Mouse (Mus musculus): ENCODE data around the gene Cacnb4. TPM values are rescaled to one million over a fixed set of nuclear protein-coding genes. Genes with fewer than 3 reads are reported as not detected.

Cacnb4 gene
- polyA plus RNA-seq, 1 experiment from 2014 or later, result 18.0 TPM

- Histone ChIP-seq H3K4me1 (ENCODE audit: control insufficient read depth, insufficient read depth, low read length) (no peaks in the 10 kb centered on the region), H3K27me3 (ENCODE audit: control insufficient read depth, insufficient read depth, low read length) (no peaks in the 10 kb centered on the region), H3K36me3 (ENCODE audit: control insufficient read depth, insufficient read depth, low read length) (no peaks in the 10 kb centered on the region), H3K9me3 (ENCODE audit: control insufficient read depth, low read length) (no peaks in the 10 kb centered on the region), H3K4me3 (replicated peaks; ENCODE audit: low read depth, low read length) (no peak overlapping the region), H3K4me2 (ENCODE audit: low read length) (no peak overlapping the region), H3K27ac (replicated peaks; ENCODE audit: low read depth, low read length) (no peak overlapping the region), H3K9ac (replicated peaks; ENCODE audit: low read length) (no peak overlapping the region)
- ATAC-seq (ENCODE audit: low FRiP score, low TSS enrichment) (no peak), DNase-seq (no peak)
- WGBS, result 31% methylated on average over 5 of the region's 5 CpGs
These were observed 234.5 kb downstream of the Cacnb4 start for GRCm38 (mm10) chr2:52442125-52442524.

- H3K27me3 ChIP-seq (ENCODE audit: control insufficient read depth, insufficient read depth, low read length), result no peaks in the 10 kb centered on the region
- no peak for DNase-seq
- H3K4me3 ChIP-seq (replicated peaks; ENCODE audit: low read depth, low read length), result no peak overlapping the region
- H3K4me1 ChIP-seq (ENCODE audit: control insufficient read depth, insufficient read depth, low read length), result no peaks in the 10 kb centered on the region
- H3K27ac ChIP-seq (replicated peaks; ENCODE audit: low read depth, low read length), result no peak overlapping the region
- 91% methylated on average over 4 of the region's 4 CpGs for WGBS
- peaks cover 3% of the 10 kb centered on the region; the same call in 1 of the 2 replicates for H3K36me3 ChIP-seq (ENCODE audit: control insufficient read depth, insufficient read depth, low read length)
- H3K4me2 ChIP-seq (ENCODE audit: low read length), result no peak overlapping the region
- H3K9ac ChIP-seq (replicated peaks; ENCODE audit: low read length), result no peak overlapping the region
- no peaks in the 10 kb centered on the region for H3K9me3 ChIP-seq (ENCODE audit: control insufficient read depth, low read length)
- ATAC-seq (ENCODE audit: low FRiP score, low TSS enrichment), result no peak
These were observed 236.1 kb downstream of the Cacnb4 start for GRCm38 (mm10) chr2:52440420-52441015.

- DNase-seq (no peak), ATAC-seq (ENCODE audit: low FRiP score, low TSS enrichment) (no peak)
- H3K27ac ChIP-seq (replicated peaks; ENCODE audit: low read depth, low read length), result no peak overlapping the region
- 89% methylated on average over 4 of the region's 4 CpGs for WGBS
- no peaks in the 10 kb centered on the region for H3K27me3 ChIP-seq (ENCODE audit: control insufficient read depth, insufficient read depth, low read length)
- H3K36me3 ChIP-seq (ENCODE audit: control insufficient read depth, insufficient read depth, low read length), result peaks cover 9% of the 10 kb centered on the region; the same call in 1 of the 2 replicates
- H3K4me2 ChIP-seq (ENCODE audit: low read length), result no peak overlapping the region
- no peaks in the 10 kb centered on the region for H3K9me3 ChIP-seq (ENCODE audit: control insufficient read depth, low read length)
- no peaks in the 10 kb centered on the region for H3K4me1 ChIP-seq (ENCODE audit: control insufficient read depth, insufficient read depth, low read length)
- no peak overlapping the region for H3K4me3 ChIP-seq (replicated peaks; ENCODE audit: low read depth, low read length)
- H3K9ac ChIP-seq (replicated peaks; ENCODE audit: low read length), result no peak overlapping the region
These were observed 238.2 kb downstream of the Cacnb4 start for GRCm38 (mm10) chr2:52438437-52438836.

GRCm38 (mm10) chr2:52438013-52438412 lies 238.6 kb downstream of the Cacnb4 start:
- Histone ChIP-seq H3K9me3 (ENCODE audit: control insufficient read depth, low read length) (no peaks in the 10 kb centered on the region), H3K27me3 (ENCODE audit: control insufficient read depth, insufficient read depth, low read length) (no peaks in the 10 kb centered on the region), H3K36me3 (ENCODE audit: control insufficient read depth, insufficient read depth, low read length) (peaks cover 9% of the 10 kb centered on the region; the same call in 1 of the 2 replicates), H3K4me2 (ENCODE audit: low read length) (no peak overlapping the region), H3K4me3 (replicated peaks; ENCODE audit: low read depth, low read length) (no peak overlapping the region), H3K4me1 (ENCODE audit: control insufficient read depth, insufficient read depth, low read length) (no peaks in the 10 kb centered on the region), H3K9ac (replicated peaks; ENCODE audit: low read length) (no peak overlapping the region), H3K27ac (replicated peaks; ENCODE audit: low read depth, low read length) (no peak overlapping the region)
- ATAC-seq (ENCODE audit: low FRiP score, low TSS enrichment) (no peak), DNase-seq (peak; percentile 32)
- 77% methylated on average over 6 of the region's 6 CpGs for WGBS

- Histone ChIP-seq H3K9me3 (ENCODE audit: control insufficient read depth, low read length) (no peaks in the 10 kb centered on the region), H3K9ac (replicated peaks; ENCODE audit: low read length) (no peak overlapping the region), H3K27ac (replicated peaks; ENCODE audit: low read depth, low read length) (no peak overlapping the region), H3K4me1 (ENCODE audit: control insufficient read depth, insufficient read depth, low read length) (no peaks in the 10 kb centered on the region), H3K36me3 (ENCODE audit: control insufficient read depth, insufficient read depth, low read length) (peaks cover 9% of the 10 kb centered on the region; the same call in 1 of the 2 replicates), H3K4me3 (replicated peaks; ENCODE audit: low read depth, low read length) (no peak overlapping the region), H3K27me3 (ENCODE audit: control insufficient read depth, insufficient read depth, low read length) (no peaks in the 10 kb centered on the region), H3K4me2 (ENCODE audit: low read length) (no peak overlapping the region)
- ATAC-seq (ENCODE audit: low FRiP score, low TSS enrichment) (no peak; the same call in 1 of the 2 replicates), DNase-seq (peak; percentile 19)
- WGBS, result 69% methylated on average over 14 of the region's 14 CpGs
These were observed 240.6 kb downstream of the Cacnb4 start for GRCm38 (mm10) chr2:52435919-52436632.

GRCm38 (mm10) chr2:52433365-52433764 lies 243.3 kb downstream of the Cacnb4 start:
- H3K4me3 ChIP-seq (replicated peaks; ENCODE audit: low read depth, low read length), result no peak overlapping the region
- H3K4me1 ChIP-seq (ENCODE audit: control insufficient read depth, insufficient read depth, low read length), result no peaks in the 10 kb centered on the region
- no peak overlapping the region for H3K4me2 ChIP-seq (ENCODE audit: low read length)
- no peak for DNase-seq
- no peak for ATAC-seq (ENCODE audit: low FRiP score, low TSS enrichment)
- WGBS, result 64% methylated on average over 7 of the region's 7 CpGs
- no peaks in the 10 kb centered on the region for H3K9me3 ChIP-seq (ENCODE audit: control insufficient read depth, low read length)
- H3K27ac ChIP-seq (replicated peaks; ENCODE audit: low read depth, low read length), result no peak overlapping the region
- peaks cover 9% of the 10 kb centered on the region; the same call in 1 of the 2 replicates for H3K36me3 ChIP-seq (ENCODE audit: control insufficient read depth, insufficient read depth, low read length)
- no peaks in the 10 kb centered on the region for H3K27me3 ChIP-seq (ENCODE audit: control insufficient read depth, insufficient read depth, low read length)
- no peak overlapping the region for H3K9ac ChIP-seq (replicated peaks; ENCODE audit: low read length)

- H3K36me3 ChIP-seq (ENCODE audit: control insufficient read depth, insufficient read depth, low read length), result no peaks in the 10 kb centered on the region
- H3K27ac ChIP-seq (replicated peaks; ENCODE audit: low read depth, low read length), result no peak overlapping the region
- no peak overlapping the region for H3K9ac ChIP-seq (replicated peaks; ENCODE audit: low read length)
- H3K4me2 ChIP-seq (ENCODE audit: low read length), result no peak overlapping the region
- no peaks in the 10 kb centered on the region for H3K27me3 ChIP-seq (ENCODE audit: control insufficient read depth, insufficient read depth, low read length)
- 78% methylated on average over 3 of the region's 3 CpGs for WGBS
- DNase-seq (no peak), ATAC-seq (ENCODE audit: low FRiP score, low TSS enrichment) (no peak)
- no peak overlapping the region for H3K4me3 ChIP-seq (replicated peaks; ENCODE audit: low read depth, low read length)
- H3K9me3 ChIP-seq (ENCODE audit: control insufficient read depth, low read length), result no peaks in the 10 kb centered on the region
- peaks cover 14% of the 10 kb centered on the region for H3K4me1 ChIP-seq (ENCODE audit: control insufficient read depth, insufficient read depth, low read length)
These were observed 249.2 kb downstream of the Cacnb4 start for GRCm38 (mm10) chr2:52427383-52427782.

GRCm38 (mm10) chr2:52426041-52426440 lies 250.6 kb downstream of the Cacnb4 start:
- no peak overlapping the region for H3K9ac ChIP-seq (replicated peaks; ENCODE audit: low read length)
- no peaks in the 10 kb centered on the region for H3K9me3 ChIP-seq (ENCODE audit: control insufficient read depth, low read length)
- ATAC-seq (ENCODE audit: low FRiP score, low TSS enrichment) (no peak), DNase-seq (no peak)
- no peaks in the 10 kb centered on the region for H3K27me3 ChIP-seq (ENCODE audit: control insufficient read depth, insufficient read depth, low read length)
- 90% methylated on average over 3 of the region's 3 CpGs for WGBS
- H3K4me2 ChIP-seq (ENCODE audit: low read length), result 0 out of 2 replicates have a peak overlapping the region, but pooled peaks have one; percentile 71
- H3K27ac ChIP-seq (replicated peaks; ENCODE audit: low read depth, low read length), result no peak overlapping the region
- H3K36me3 ChIP-seq (ENCODE audit: control insufficient read depth, insufficient read depth, low read length), result no peaks in the 10 kb centered on the region
- peaks cover 18% of the 10 kb centered on the region for H3K4me1 ChIP-seq (ENCODE audit: control insufficient read depth, insufficient read depth, low read length)
- no peak overlapping the region for H3K4me3 ChIP-seq (replicated peaks; ENCODE audit: low read depth, low read length)

- ATAC-seq (ENCODE audit: low FRiP score, low TSS enrichment), result 0 out of 2 replicates have a peak, but pooled peaks have one; percentile 3
- Histone ChIP-seq H3K4me3 (replicated peaks; ENCODE audit: low read depth, low read length) (peak overlapping the region; percentile 93), H3K27ac (replicated peaks; ENCODE audit: low read depth, low read length) (no peak overlapping the region), H3K9me3 (ENCODE audit: control insufficient read depth, low read length) (no peaks in the 10 kb centered on the region), H3K27me3 (ENCODE audit: control insufficient read depth, insufficient read depth, low read length) (no peaks in the 10 kb centered on the region), H3K4me1 (ENCODE audit: control insufficient read depth, insufficient read depth, low read length) (peaks cover 19% of the 10 kb centered on the region), H3K36me3 (ENCODE audit: control insufficient read depth, insufficient read depth, low read length) (no peaks in the 10 kb centered on the region), H3K4me2 (ENCODE audit: low read length) (peak overlapping the region; percentile 71), H3K9ac (replicated peaks; ENCODE audit: low read length) (peak overlapping the region; percentile 38)
- DNase-seq, result no peak
- 27% methylated on average over 10 of the region's 10 CpGs for WGBS
These were observed 251.2 kb downstream of the Cacnb4 start for GRCm38 (mm10) chr2:52425523-52425795.
